Mouse (Mus musculus) hindbrain, postnatal 0 days (tissue): ENCODE data around the gene Dus1l. TPM values are rescaled to one million over a fixed set of nuclear protein-coding genes. Genes with fewer than 3 reads are reported as not detected.

ENCODE experiments used
- ATAC-seq: fragments of 200-750 bp; cut with Nextera tagmentation; 2 replicates; pipeline ENCODE4 v1.8.0; 2017; ENCODE audit warnings: mild to moderate bottlenecking, moderate TSS enrichment, moderate library complexity
- DNase-seq: peaks from one replicate; pipeline ENCODE4 v3.0.0-alpha.2; 2015; ENCODE audit warnings: low spot score
- H3K27ac ChIP-seq: fragments of 300-500 bp; sonication (generic); 2 replicates; pipeline ENCODE4 v1.5.1; 2014; ENCODE audit warnings: mild to moderate bottlenecking
- H3K27me3 ChIP-seq: fragments of 300-500 bp; sonication (generic); 2 replicates; pipeline ENCODE4 v1.6.1; 2014; ENCODE audit warnings: low read length, mixed read lengths; ENCODE audit not compliant: insufficient read depth
- H3K36me3 ChIP-seq: fragments of 300-500 bp; sonication (generic); 2 replicates; pipeline ENCODE4 v1.6.1; 2014; ENCODE audit warnings: low read length, mixed read lengths; ENCODE audit not compliant: insufficient read depth
- H3K4me1 ChIP-seq: fragments of 300-500 bp; sonication (generic); 2 replicates; pipeline ENCODE4 v1.6.1; 2014; ENCODE audit warnings: antibody characterized with exemption, low read length, mixed read lengths; ENCODE audit not compliant: insufficient read depth
- H3K4me2 ChIP-seq: fragments of 300-500 bp; sonication (generic); 2 replicates; pipeline ENCODE4 v1.6.1; 2014; ENCODE audit warnings: low read depth, mild to moderate bottlenecking, low read length, moderate library complexity, mixed read lengths
- H3K4me3 ChIP-seq: fragments of 300-500 bp; sonication (generic); 2 replicates; pipeline ENCODE4 v1.5.1; 2014; ENCODE audit warnings: low read length
- H3K9ac ChIP-seq: fragments of 300-500 bp; sonication (generic); replicated peaks from 2 replicates; pipeline ENCODE4 v1.6.1; 2014; ENCODE audit warnings: mild to moderate bottlenecking, low read length, moderate library complexity, mixed read lengths
- H3K9me3 ChIP-seq: fragments of 300-500 bp; sonication (generic); 2 replicates; pipeline ENCODE4 v1.6.1; 2016; ENCODE audit warnings: low read length, mixed read lengths
- CTCF ChIP-seq: IDR thresholded peaks from 2 replicates; pipeline ENCODE4 v1.5.1; 2016; ENCODE audit warnings: antibody characterized with exemption, control low read depth, low read depth
- WGBS: fragments of 180-500 bp; shearing (Covaris S2); extraction: QIAGEN DNeasy Blood & Tissue Kit; methylation state at CpG from one replicate; pipeline ENCODE4 v1.1.7; 2014; 5-methylcytosine and 5-hydroxymethylcytosine counted together
- polyA plus RNA-seq: library from polyadenylated mRNA; unstranded; fragments of >200 nt; fragmentation: Nextera tagmentation; extraction: Ambion mirVana; gene quantifications from 2 replicates; pipeline ENCODE4 v1.2.1, GENCODE M21; 2015
- total RNA-seq: library from RNA; depleted of rRNA; stranded (reverse); fragments of >200 nt; gene quantifications from 2 replicates; pipeline ENCODE4 v1.2.3, GENCODE M21; 2014

Dus1l gene
- total and polyA plus RNA-seq, 2 experiments from 2014 or later, result 40.4 to 48.5 TPM

GRCm38 (mm10) chr11:120823956-120824786, 28.0 kb upstream of the Dus1l start, which contains the start of gene Fasn:
Gene Fasn, minus strand, starts transcription at chr11:120824547.
- no peaks in the 10 kb centered on the region for H3K9me3 ChIP-seq
- peak within 1 kb of the TSS; percentile 93 for H3K4me2 ChIP-seq
- peak; percentile 59 for TF ChIP-seq CTCF
- peak within 1 kb of the TSS; percentile 100 for H3K27ac ChIP-seq
- peak within 1 kb of the TSS; percentile 91 for H3K4me3 ChIP-seq
- peaks cover 27% of the 10 kb centered on the region for H3K4me1 ChIP-seq
- peaks cover 23% of the 10 kb centered on the region for H3K36me3 ChIP-seq
- ATAC-seq (peak; percentile 94), DNase-seq (peak; percentile 99)
- peak within 1 kb of the TSS; percentile 95 for H3K9ac ChIP-seq
- WGBS, result under 1% methylated on average over 101 of the region's 109 CpGs
- H3K27me3 ChIP-seq, result no peaks in the 10 kb centered on the region

DNA sequence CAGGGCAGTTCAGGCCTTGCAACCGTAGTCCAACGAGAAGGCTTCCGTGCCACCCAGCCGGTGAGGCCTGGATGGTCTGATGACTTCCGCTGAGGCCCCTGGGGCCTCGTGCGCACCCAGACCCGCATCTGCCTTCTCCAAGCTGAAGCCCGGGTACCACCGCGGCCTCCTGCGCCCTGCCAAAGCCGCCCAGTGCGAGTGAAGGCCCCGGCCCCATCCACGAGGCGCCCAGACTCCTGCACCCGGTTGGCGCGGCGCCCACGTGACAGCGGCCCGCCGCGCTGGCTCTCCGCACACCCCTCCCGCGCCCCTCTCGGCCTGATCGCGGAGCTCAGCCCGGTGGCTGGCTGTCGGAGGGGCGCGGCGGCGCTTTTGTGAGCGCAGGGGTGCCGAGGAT, 27.3 kb upstream of the Dus1l start:
- no peak for TF ChIP-seq CTCF
- Histone ChIP-seq H3K9me3 (no peaks in the 10 kb centered on the region), H3K27ac (peak overlapping the region; percentile 100), H3K9ac (peak overlapping the region; percentile 95), H3K27me3 (no peaks in the 10 kb centered on the region), H3K4me2 (peak overlapping the region; percentile 93), H3K4me3 (peak overlapping the region; percentile 91), H3K36me3 (peaks cover 30% of the 10 kb centered on the region), H3K4me1 (peaks cover 27% of the 10 kb centered on the region)
- under 1% methylated on average over 31 of the region's 40 CpGs for WGBS
- ATAC-seq (peak; percentile 18; the same call in 1 of the 2 replicates), DNase-seq (peak; percentile 81)

- Histone ChIP-seq H3K9ac (peak overlapping the region; percentile 95), H3K4me1 (peaks cover 27% of the 10 kb centered on the region), H3K9me3 (no peaks in the 10 kb centered on the region), H3K4me3 (peak overlapping the region; percentile 91), H3K4me2 (peak overlapping the region; percentile 93), H3K27me3 (no peaks in the 10 kb centered on the region), H3K36me3 (peaks cover 35% of the 10 kb centered on the region), H3K27ac (peak overlapping the region; percentile 100)
- WGBS, result 2% methylated on average over 14 of the region's 14 CpGs
- peak; percentile 33 for DNase-seq
- TF ChIP-seq CTCF, result 0 out of 2 replicates have a peak, but pooled peaks have one; percentile 3
- no peak for ATAC-seq
Measured at GRCm38 (mm10) chr11:120822831-120823550, 26.8 kb upstream of the Dus1l start.

DNA sequence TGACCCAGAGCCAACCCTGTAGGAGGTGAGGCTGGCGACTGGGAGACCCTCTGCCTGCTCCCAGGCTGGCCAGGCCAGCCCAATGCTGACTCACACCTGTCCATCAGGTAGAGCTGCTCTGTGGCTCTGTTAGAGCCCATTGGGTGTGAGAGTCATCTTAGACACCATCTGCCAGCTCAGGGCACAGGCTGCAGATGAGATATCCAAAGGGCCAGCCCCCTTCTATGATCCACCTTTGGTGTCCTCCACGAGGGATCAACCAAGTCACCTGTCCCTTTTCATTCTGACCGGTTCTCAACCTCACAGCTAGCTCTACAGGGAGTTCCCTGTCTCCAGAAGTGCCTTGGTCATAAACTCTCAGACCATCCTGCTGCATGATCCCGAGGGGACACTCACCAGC, 26.1 kb upstream of the Dus1l start:
- Histone ChIP-seq H3K9me3 (no peaks in the 10 kb centered on the region), H3K4me3 (peak overlapping the region; percentile 91), H3K4me2 (peak overlapping the region; percentile 93), H3K27me3 (no peaks in the 10 kb centered on the region), H3K27ac (no peak overlapping the region), H3K9ac (peak overlapping the region; percentile 95; the same call in 1 of the 2 replicates), H3K36me3 (peaks cover 42% of the 10 kb centered on the region), H3K4me1 (peaks cover 27% of the 10 kb centered on the region)
- no peak for TF ChIP-seq CTCF
- ATAC-seq (no peak), DNase-seq (no peak)
- WGBS, result 52% methylated on average over 4 of the region's 4 CpGs

DNA sequence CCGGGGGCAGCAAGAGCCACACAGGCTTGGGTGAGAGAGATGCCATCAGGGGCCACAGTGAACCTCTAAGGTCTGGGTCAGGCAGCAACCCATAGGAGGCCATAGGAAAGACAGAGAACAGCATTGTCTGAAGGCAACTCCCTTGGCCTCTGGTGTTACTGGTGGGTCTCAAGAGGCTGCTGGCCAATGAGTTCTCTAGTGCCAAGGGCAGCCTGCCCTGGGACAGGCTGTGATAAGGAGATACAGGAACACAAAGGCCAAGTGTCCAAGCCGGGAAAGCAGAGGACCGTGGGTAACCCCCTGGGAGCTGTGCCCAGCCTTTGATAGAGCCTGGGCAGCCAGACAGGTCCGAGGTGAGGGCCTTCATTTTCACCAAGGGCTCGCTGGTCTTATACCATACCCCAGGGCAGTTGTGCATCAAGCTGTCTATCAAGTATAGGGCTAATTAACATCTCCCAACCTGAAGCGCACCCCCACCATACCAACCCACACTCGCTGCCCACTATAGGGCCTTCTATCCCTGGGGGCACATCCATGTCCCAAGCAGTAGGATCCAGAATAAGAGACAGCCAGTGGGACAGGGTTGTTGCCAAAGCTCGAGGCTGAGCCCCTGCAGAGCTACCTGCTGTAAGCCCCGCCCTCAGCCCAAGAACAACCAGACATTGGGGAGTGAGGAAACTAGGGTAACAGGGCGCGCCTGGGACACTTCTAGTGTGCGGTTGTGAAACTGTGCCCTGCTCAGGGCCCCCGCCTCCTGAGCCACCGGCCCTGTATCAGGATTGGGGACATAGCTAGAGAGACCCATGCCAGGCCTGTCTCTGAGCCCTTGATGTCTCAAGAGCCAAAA, 25.1 kb upstream of the Dus1l start:
- Histone ChIP-seq H3K27ac (no peak overlapping the region), H3K4me3 (peak overlapping the region; percentile 91), H3K9me3 (no peaks in the 10 kb centered on the region), H3K9ac (peak overlapping the region; percentile 95), H3K4me2 (peak overlapping the region; percentile 93), H3K4me1 (peaks cover 27% of the 10 kb centered on the region), H3K36me3 (peaks cover 52% of the 10 kb centered on the region), H3K27me3 (no peaks in the 10 kb centered on the region)
- ATAC-seq, result no peak
- DNase-seq, result no peak
- no peak for TF ChIP-seq CTCF
- WGBS, result 73% methylated on average over 14 of the region's 14 CpGs

- H3K4me3 ChIP-seq, result no peak overlapping the region; the same call in 1 of the 2 replicates
- DNase-seq (no peak), ATAC-seq (no peak)
- H3K27me3 ChIP-seq, result no peaks in the 10 kb centered on the region
- H3K4me2 ChIP-seq, result peak overlapping the region; percentile 93
- H3K4me1 ChIP-seq, result peaks cover 25% of the 10 kb centered on the region
- H3K9me3 ChIP-seq, result no peaks in the 10 kb centered on the region
- no peak overlapping the region for H3K27ac ChIP-seq
- peaks cover 60% of the 10 kb centered on the region for H3K36me3 ChIP-seq
- peak overlapping the region; percentile 95; the same call in 1 of the 2 replicates for H3K9ac ChIP-seq
- TF ChIP-seq CTCF, result no peak
- whole genome bisulfite sequencing, result 69% methylated on average over 14 of the region's 14 CpGs
Measured at GRCm38 (mm10) chr11:120820546-120820945, 24.3 kb upstream of the Dus1l start.
